Mouse (Mus musculus) ES-E14 (cell line): Measurements from ENCODE around the gene Mfsd4a. TPM values are rescaled to one million over a fixed set of nuclear protein-coding genes. Genes with fewer than 3 reads are reported as not detected.

Experiments used
- DNase-seq: peaks from one replicate; pipeline ENCODE4 v3.0.0-alpha.2; 2013; ENCODE audit warnings: low read depth, low spot score
- H3K27ac ChIP-seq: 2 replicates; pipeline ENCODE4 v1.5.1; 2012; ENCODE audit warnings: low read depth, mild to moderate bottlenecking, low read length, moderate library complexity, mixed read lengths; ENCODE audit not compliant: poor library complexity, insufficient read depth, severe bottlenecking
- H3K36me3 ChIP-seq: 2 replicates; pipeline ENCODE4 v1.6.1; 2012; ENCODE audit warnings: mild to moderate bottlenecking, low read length, moderate library complexity, mixed read lengths; ENCODE audit not compliant: control insufficient read depth, poor library complexity, insufficient read depth, severe bottlenecking
- H3K4me1 ChIP-seq, 2 experiments: fragments of 150-350 bp in 1 of 2; sonication (generic) in 1 of 2; 2 replicates each; pipeline ENCODE4 v1.6.1; 2012; ENCODE audit warnings: low read length in 2 of 2, mild to moderate bottlenecking in 1 of 2, mixed read lengths in 1 of 2; ENCODE audit not compliant: control insufficient read depth in 2 of 2, insufficient read depth in 2 of 2, poor library complexity in 1 of 2
- H3K4me3 ChIP-seq, 2 experiments: fragments of 150-350 bp in 1 of 2; sonication (generic) in 1 of 2; 2 replicates each; pipeline ENCODE4 v1.5.1; 2012; ENCODE audit warnings: low read length in 2 of 2, low read depth in 1 of 2, mild to moderate bottlenecking in 1 of 2, mixed read lengths in 1 of 2; ENCODE audit not compliant: insufficient read depth in 1 of 2, poor library complexity in 1 of 2, severe bottlenecking in 1 of 2
- H3K9ac ChIP-seq: 2 replicates; pipeline ENCODE4 v1.6.1; 2012; ENCODE audit warnings: low read depth, mild to moderate bottlenecking, low read length, mixed read lengths; ENCODE audit not compliant: poor library complexity, insufficient read depth, severe bottlenecking
- H3K9me3 ChIP-seq: fragments of 150-350 bp; sonication (generic); 2 replicates; pipeline ENCODE4 v1.6.1; 2012; ENCODE audit warnings: low read depth, mild to moderate bottlenecking, low read length; ENCODE audit not compliant: control insufficient read depth, insufficient read depth
- CHD2 ChIP-seq: IDR thresholded peaks from 2 replicates; pipeline ENCODE4 v1.6.1; 2014; ENCODE audit warnings: mild to moderate bottlenecking, low read depth, low read length, inconsistent platforms
- HCFC1 ChIP-seq: IDR thresholded peaks from 2 replicates; pipeline ENCODE4 v1.6.1; 2012; ENCODE audit warnings: low read length, inconsistent platforms, borderline replicate concordance; ENCODE audit not compliant: insufficient read depth
- MAFK ChIP-seq: IDR thresholded peaks from 2 replicates; pipeline ENCODE4 v1.6.1; 2014; ENCODE audit warnings: mild to moderate bottlenecking, low read depth, low read length, inconsistent platforms; ENCODE audit not compliant: insufficient read depth
- ZC3H11A ChIP-seq: IDR thresholded peaks from 2 replicates; pipeline ENCODE4 v1.6.1; 2012; ENCODE audit warnings: low read depth, mild to moderate bottlenecking, inconsistent platforms, low read length, borderline replicate concordance
- ZNF384 ChIP-seq: IDR thresholded peaks from 2 replicates; pipeline ENCODE4 v1.6.1; 2012; ENCODE audit warnings: low read depth, low read length, inconsistent platforms
- in situ Hi-C, 2 experiments: fragments of 600-800 bp; cut with MboI; formaldehyde crosslinking; loops; one replicate each; pipeline ENCODE4 v1.15.1; 2025; ENCODE audit warnings: low sequenced_read_pairs in 2 of 2, inconsistent platforms in 1 of 2; ENCODE audit not compliant: unreplicated experiment in 2 of 2
- total RNA-seq: library from RNA; depleted of rRNA; stranded (reverse); fragments of 300-350 nt; gene quantifications from 2 replicates; pipeline ENCODE4 v1.2.3, GENCODE M21; 2012; rRNA removed

Mfsd4a gene
- total RNA-seq, 1 experiment: 2.4 TPM

- Histone ChIP-seq H3K4me3 (no peak overlapping the region), H3K36me3 (no peaks in the 10 kb centered on the region; the same call in 1 of the 2 replicates), H3K9ac (no peak overlapping the region), H3K4me1 (peaks cover 5 to 23% of the 10 kb centered on the region in 2 experiments), H3K9me3 (no peaks in the 10 kb centered on the region), H3K27ac (no peak overlapping the region)
- no peak for DNase-seq
- TF ChIP-seq CHD2 (no peak), ZNF384 (no peak), ZC3H11A (no peak), HCFC1 (no peak), MAFK (no peak)
- in situ Hi-C loops: no loop called here
Observed at GRCm38 (mm10) chr1:131973991-131974390, 93.9 kb downstream of the Mfsd4a start.

Other genes with a start within 250 kb of the Mfsd4a start
- gene Slc41a1, start 240.6 kb downstream of the Mfsd4a start, total RNA-seq: 17.3 and 21.8 TPM in 2 replicates
- gene Rab29, start 200.8 kb downstream of the Mfsd4a start, total RNA-seq: 4.7 and 9.7 TPM in 2 replicates
- gene Nucks1, start 157.5 kb downstream of the Mfsd4a start, total RNA-seq: 207 and 219 TPM in 2 replicates
- 6.0 and 7.5 TPM in 2 replicates for gene Slc45a3, start 105.1 kb downstream of the Mfsd4a start, total RNA-seq
- gene Elk4, start 60.5 kb downstream of the Mfsd4a start, total RNA-seq: 10.5 and 14.7 TPM in 2 replicates
- gene Cdk18, start 71.6 kb upstream of the Mfsd4a start, total RNA-seq: 9.6 and 10.8 TPM in 2 replicates
- 3.9 and 4.3 TPM in 2 replicates for gene Lemd1, start 123.4 kb upstream of the Mfsd4a start, total RNA-seq
- gene AC124108.1, start 123.4 kb upstream of the Mfsd4a start, total RNA-seq: 5.0 and 6.5 TPM in 2 replicates
- gene Gm10188, start 161.7 kb upstream of the Mfsd4a start, total RNA-seq: 0.37 TPM in 1 of 2 replicates, not detected in the other
- 1.2 and 2.8 TPM in 2 replicates for gene Klhdc8a, start 230.6 kb upstream of the Mfsd4a start, total RNA-seq
- 7.4 and 8.0 TPM in 2 replicates for gene Nuak2, start 248.1 kb upstream of the Mfsd4a start, total RNA-seq